Mouse (Mus musculus): Measurements from ENCODE around the gene Spa17.

DNA sequence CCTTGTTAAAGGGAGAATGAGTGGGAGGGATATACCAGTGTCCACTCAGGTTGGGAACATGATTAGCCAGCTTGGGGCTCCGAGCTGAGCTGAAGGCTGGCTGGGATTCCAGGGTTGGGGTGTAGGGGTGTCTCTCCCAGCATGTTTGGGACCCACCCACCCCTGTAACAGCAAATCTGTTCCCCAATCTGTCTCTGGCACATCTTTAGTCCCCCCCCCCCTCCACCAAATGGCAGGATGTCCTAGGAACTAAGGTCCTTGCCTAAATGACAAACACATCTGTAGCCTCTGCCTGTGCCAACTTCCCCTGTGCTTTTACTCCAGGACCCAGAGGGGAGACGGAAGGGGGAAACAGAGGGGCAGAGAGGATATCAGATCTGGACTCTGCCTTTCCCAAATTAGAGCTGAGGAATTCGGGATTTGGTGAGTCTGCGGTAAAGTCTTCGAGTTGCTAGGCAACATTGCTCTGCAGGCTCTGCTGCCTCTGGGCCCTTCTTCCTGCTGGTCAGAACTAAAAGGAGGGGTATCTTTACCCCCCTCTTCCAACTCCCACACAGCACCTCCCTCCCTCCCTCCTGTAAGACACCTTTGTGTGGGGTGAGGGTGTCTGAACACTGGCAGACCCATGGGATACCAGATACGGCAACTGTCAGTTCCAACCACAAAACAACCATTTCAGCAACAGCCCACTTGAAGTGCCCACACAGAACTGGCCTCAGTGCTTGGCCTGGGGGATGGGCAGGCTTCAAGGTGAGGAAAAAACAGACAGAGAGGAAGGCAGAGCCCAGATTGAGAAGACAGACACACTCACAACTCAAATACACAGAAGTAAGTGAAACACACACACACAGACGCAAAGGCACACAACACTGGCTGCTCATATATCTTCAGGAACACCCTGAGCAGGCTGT is 58.4 kb downstream of the Spa17 start, which contains the start of gene Siae:
- TF ChIP-seq CTCF (IDR thresholded peaks at IDR 0.05) = no peak
- no peak for TF ChIP-seq EP300 (IDR thresholded peaks at IDR 0.05)
